Comparison of ENCODE assay signal across 13 mouse cellular contexts in genomic region chr1:22640568-22640967, GRCm38 (mm10).
DNase-seq lines count a peak whose midpoint lies in the region; ATAC-seq and TF ChIP-seq lines count a peak whose summit lies in the region.
"Had no signal": no experiment of that assay in that cellular context is flagged by ENCODE, and none has a peak within 500 bp of the region (broad histone marks: within the 10 kb centered on the region; RNA-seq: fewer than 3 reads in every experiment).

No protein-coding gene starts in this region.

- no peaks in the 10 kb centered on the region for H3K9me3 ChIP-seq in midbrain, postnatal 0 days (ENCODE audit: low read length)
- H3K9me3 ChIP-seq in midbrain, embryonic 11.5 days (ENCODE audit: control insufficient read depth, low read length): no peaks in the 10 kb centered on the region
- H3K9me3 ChIP-seq: midbrain, embryonic 12.5 days; neural tube, embryonic 13.5 days; stomach, embryonic 15.5 days had no signal

- WGBS in midbrain, postnatal 0 days: 68% methylated on average over 5 of the region's 5 CpGs
- WGBS in midbrain, embryonic 11.5 days: 90% methylated on average over 5 of the region's 5 CpGs

- DNase-seq in gastrocnemius, postnatal 10 days: peak; percentile 20
- DNase-seq in gastrocnemius, adult 2 months: no peak
- DNase-seq in kidney, postnatal 14 days: peak; percentile 13
- no peak for DNase-seq in kidney, adult 9 months
- DNase-seq in midbrain, postnatal 0 days (ENCODE audit: low spot score): peak; percentile 77
- DNase-seq in midbrain, embryonic 11.5 days (ENCODE audit: low spot score, missing footprints): no peak
- DNase-seq in adrenal gland, adult (ENCODE audit: inconsistent age in 2 of 2, low spot score in 1 of 2): no peak
- DNase-seq in adrenal gland, postnatal 4 days (ENCODE audit: low spot score in 2 of 2): no peak
- DNase-seq: liver; right cerebral cortex, postnatal 25 days had no signal

- H3K4me2 ChIP-seq in midbrain, postnatal 0 days (ENCODE audit: low read depth, low read length, poor library complexity, severe bottlenecking): no peak overlapping the region
- H3K4me2 ChIP-seq in midbrain, embryonic 11.5 days: no peak overlapping the region
- H3K4me2 ChIP-seq: midbrain, embryonic 12.5 days; neural tube, embryonic 13.5 days; stomach, embryonic 15.5 days had no signal

- H3K27me3 ChIP-seq in midbrain, postnatal 0 days (ENCODE audit: insufficient read depth, low read length): no peaks in the 10 kb centered on the region
- no peaks in the 10 kb centered on the region for H3K27me3 ChIP-seq in midbrain, embryonic 11.5 days (ENCODE audit: control insufficient read depth, insufficient read depth, low read length)
- H3K27me3 ChIP-seq: midbrain, embryonic 12.5 days; neural tube, embryonic 13.5 days; stomach, embryonic 15.5 days had no signal

- no peak overlapping the region for H3K4me3 ChIP-seq in gastrocnemius, adult 2 months
- no peak overlapping the region for H3K4me3 ChIP-seq in midbrain, postnatal 0 days (ENCODE audit: low read depth, low read length)
- H3K4me3 ChIP-seq in midbrain, embryonic 11.5 days (ENCODE audit: low read depth, low read length): no peak overlapping the region
- H3K4me3 ChIP-seq: midbrain, embryonic 12.5 days; neural tube, embryonic 13.5 days; stomach, embryonic 15.5 days had no signal

- ATAC-seq in midbrain, postnatal 0 days (ENCODE audit: low FRiP score): no peak
- no peak for ATAC-seq in midbrain, embryonic 11.5 days (ENCODE audit: low FRiP score)

- H3K36me3 ChIP-seq in midbrain, postnatal 0 days (ENCODE audit: insufficient read depth, low read length): no peaks in the 10 kb centered on the region
- H3K36me3 ChIP-seq in midbrain, embryonic 11.5 days (ENCODE audit: control insufficient read depth, insufficient read depth, low read length): no peaks in the 10 kb centered on the region
- H3K36me3 ChIP-seq: midbrain, embryonic 12.5 days; neural tube, embryonic 13.5 days; stomach, embryonic 15.5 days had no signal

- intact Hi-C loops in gastrocnemius, adult 2 months (cut with DNase I): no loop called here

- H3K9ac ChIP-seq in midbrain, postnatal 0 days (replicated peaks; ENCODE audit: low read length, poor library complexity, severe bottlenecking): no peak overlapping the region
- no peak overlapping the region for H3K9ac ChIP-seq in midbrain, embryonic 11.5 days (ENCODE audit: low read length)
- H3K9ac ChIP-seq: midbrain, embryonic 12.5 days; neural tube, embryonic 13.5 days; stomach, embryonic 15.5 days had no signal

- H3K27ac ChIP-seq in gastrocnemius, adult 2 months: no peak overlapping the region
- H3K27ac ChIP-seq in midbrain, postnatal 0 days (ENCODE audit: low read depth, low read length): no peak overlapping the region
- no peak overlapping the region for H3K27ac ChIP-seq in midbrain, embryonic 11.5 days (ENCODE audit: low read depth, low read length)
- H3K27ac ChIP-seq: midbrain, embryonic 12.5 days; neural tube, embryonic 13.5 days; stomach, embryonic 15.5 days had no signal

- H3K4me1 ChIP-seq in midbrain, postnatal 0 days (ENCODE audit: insufficient read depth, low read length): no peaks in the 10 kb centered on the region
- no peaks in the 10 kb centered on the region for H3K4me1 ChIP-seq in midbrain, embryonic 11.5 days (ENCODE audit: control insufficient read depth, insufficient read depth, low read length)
- H3K4me1 ChIP-seq: midbrain, embryonic 12.5 days; neural tube, embryonic 13.5 days; stomach, embryonic 15.5 days had no signal

- TF ChIP-seq CTCF in gastrocnemius, adult 2 months (IDR thresholded peaks at IDR 0.05): no peak
- no peak for TF ChIP-seq CTCF in midbrain, postnatal 0 days (IDR thresholded peaks at IDR 0.05)

Comparison
In these comparisons a context has a peak if more than half of its experiments do, and no peak if none do; other contexts are left out.
1. DNase-seq: peak in gastrocnemius, postnatal 10 days (single experiment), kidney, postnatal 14 days (single experiment) and midbrain, postnatal 0 days (single experiment); none in gastrocnemius, adult 2 months (single experiment), kidney, adult 9 months (single experiment), midbrain, embryonic 11.5 days (single experiment), adrenal gland, adult (0 of 2) and adrenal gland, postnatal 4 days (0 of 2).